Mouse (Mus musculus) kidney, postnatal 36 days (tissue): ENCODE measurements around the gene Cphx1.
"Not testable (repeated sequence)": the region's sequence is repeated elsewhere in the genome, so short reads cannot be mapped to it uniquely, and the experiment has no call there.

Experiments
- DNase-seq, 2 experiments: peaks; one replicate each; pipeline ENCODE4 v3.0.0; 2021 to 2022; ENCODE audit warnings: mixed read lengths in 2 of 2

The Cphx1 gene

DNA sequence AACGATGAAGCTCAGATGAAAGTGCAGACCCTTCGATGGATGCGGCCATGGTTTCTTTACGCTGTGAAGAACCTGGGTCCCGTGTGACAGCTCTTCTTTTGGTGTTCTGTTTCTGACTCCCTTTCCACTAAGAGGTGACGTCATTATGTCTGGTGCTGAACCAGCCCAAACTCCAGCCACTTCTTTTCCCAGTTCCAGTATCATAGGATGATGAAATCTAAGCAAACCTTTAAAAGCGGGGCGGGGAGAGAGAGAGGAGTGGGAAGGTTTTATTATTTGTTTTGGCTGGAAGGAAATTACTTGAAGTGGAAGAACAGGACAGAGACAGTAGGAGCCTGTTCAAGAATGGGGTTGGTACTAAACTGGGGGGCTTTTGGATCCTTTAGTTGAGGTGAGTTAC lies at the start of gene Cphx1:
Gene Cphx1, plus strand, starts transcription at position 301 of the 400 bp plus-strand sequence.
- DNase-seq, result not testable (repeated sequence)

DNA sequence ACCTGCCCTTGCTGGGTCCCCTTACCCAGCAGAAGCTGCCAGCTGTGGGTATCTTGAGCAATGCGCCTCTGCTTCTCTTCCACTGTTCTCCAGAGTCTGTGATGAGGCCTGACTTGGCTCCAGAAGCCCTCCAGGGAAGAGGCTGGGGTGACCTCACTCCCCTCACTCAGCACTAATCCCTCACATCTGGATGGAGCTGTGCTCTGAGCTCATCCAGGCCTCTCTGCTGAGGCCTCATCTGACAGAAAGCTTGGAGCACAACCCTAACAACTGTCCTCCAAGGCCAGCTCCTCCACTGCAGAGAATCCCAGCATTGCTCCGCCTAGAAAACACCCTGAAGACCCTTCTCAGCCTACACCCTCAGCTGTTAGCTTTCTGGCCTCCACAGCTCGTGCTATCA lies 43.5 kb upstream of the Cphx1 start:
- DNase-seq, result not testable (repeated sequence)

DNA sequence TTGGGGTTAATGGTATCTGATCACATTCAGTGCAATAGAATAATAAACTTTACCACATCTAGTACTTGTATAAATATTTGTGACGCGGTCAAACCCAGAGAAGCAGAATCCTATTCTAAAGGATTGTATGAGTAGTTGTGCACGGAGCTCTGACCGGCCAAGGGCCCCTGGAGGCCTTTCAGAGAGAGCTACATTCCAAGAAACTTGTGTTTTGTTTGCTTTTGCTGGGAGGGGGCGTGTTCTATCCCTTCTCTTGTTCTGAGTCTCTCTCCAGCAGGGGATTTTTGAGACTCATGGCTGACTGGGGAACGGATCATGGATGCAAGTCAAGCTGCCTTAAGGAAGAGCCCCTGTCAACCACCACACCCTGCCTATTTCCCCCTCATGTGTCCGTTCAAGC lies 42.4 kb upstream of the Cphx1 start:
- not testable (repeated sequence) for DNase-seq

DNA sequence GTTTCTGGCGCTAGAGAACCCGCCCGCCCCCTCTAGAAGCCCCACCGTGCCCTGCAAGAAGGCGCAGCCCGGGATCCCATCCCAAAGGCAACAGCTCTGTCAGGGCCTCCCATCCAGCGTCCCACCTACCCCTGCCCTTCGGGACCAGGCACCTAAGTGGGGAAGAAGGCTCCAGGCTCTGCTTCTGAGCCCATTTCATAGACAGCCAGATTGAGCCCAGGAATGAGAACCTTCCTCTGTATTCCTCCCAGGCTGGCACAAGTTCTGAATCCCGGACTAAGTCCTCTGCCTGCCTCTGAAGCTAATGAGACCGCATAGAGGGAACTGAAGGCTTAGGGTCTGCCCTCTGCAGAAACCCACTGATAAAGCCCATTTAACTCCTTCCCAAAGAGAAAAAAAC lies 35.1 kb upstream of the Cphx1 start, which contains the start of gene Plac9a:
Gene Plac9a, minus strand, starts transcription at position 101 of the 400 bp plus-strand sequence.
- not testable (repeated sequence) for DNase-seq

DNA sequence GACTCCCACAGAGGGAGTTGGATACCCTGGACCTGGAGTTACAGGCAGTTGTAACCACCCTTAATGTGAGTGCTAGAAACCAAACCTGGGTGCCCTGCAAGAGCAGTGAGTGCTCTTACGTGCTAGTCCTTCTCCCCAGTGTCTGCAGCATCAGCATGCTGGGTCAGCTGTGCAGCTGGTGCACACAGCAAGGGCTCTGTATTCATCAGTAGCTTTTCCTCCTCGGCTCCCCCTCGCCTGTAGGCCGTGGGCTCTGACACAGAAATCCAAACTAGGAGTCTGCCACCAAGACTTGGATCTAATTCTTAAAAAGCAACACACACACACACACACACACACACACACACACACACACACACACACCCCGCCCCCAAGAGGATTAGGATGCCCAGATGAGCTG lies 32.9 kb upstream of the Cphx1 start:
- DNase-seq, result not testable (repeated sequence)

DNA sequence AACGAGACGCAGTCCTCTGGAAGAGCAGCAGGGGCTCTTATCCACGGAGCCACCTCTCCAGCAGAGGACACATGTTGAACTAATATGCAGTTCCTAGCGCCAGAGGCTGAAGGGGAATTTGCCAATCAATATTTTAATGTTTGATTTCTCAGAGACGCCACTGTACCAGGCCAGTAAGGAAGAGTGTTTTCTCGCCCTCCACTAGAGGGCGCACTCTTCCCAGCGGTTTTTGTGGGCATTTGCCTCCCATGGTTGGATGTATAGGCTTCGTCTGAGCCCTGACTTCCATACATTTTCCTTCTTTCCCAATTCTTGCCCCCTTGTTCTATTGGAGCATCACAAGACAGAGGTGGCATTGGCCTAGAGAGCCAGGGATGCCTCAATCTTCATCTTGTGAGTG lies 30.8 kb upstream of the Cphx1 start:
- not testable (repeated sequence) for DNase-seq

DNA sequence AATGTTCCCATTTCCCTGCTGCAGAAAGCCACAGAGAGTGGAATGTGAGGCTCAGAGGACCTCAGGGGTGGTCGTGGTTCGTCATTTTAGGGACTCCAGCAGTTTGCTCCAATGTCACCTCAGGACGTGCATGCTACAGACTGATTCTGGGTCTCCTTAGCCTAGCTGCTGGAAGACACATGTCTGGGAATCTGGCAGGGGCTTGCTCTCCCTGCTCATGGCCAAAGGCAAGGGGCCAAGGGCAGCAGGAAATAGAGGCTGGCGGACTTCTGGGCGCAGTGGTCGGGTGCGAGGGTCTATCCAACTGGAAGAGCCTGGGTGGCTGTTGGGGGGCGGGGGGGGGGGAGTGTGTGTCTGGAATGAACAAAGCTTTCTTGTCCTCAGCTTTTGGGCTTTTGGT lies 29.1 kb upstream of the Cphx1 start:
- not testable (repeated sequence) for DNase-seq

DNA sequence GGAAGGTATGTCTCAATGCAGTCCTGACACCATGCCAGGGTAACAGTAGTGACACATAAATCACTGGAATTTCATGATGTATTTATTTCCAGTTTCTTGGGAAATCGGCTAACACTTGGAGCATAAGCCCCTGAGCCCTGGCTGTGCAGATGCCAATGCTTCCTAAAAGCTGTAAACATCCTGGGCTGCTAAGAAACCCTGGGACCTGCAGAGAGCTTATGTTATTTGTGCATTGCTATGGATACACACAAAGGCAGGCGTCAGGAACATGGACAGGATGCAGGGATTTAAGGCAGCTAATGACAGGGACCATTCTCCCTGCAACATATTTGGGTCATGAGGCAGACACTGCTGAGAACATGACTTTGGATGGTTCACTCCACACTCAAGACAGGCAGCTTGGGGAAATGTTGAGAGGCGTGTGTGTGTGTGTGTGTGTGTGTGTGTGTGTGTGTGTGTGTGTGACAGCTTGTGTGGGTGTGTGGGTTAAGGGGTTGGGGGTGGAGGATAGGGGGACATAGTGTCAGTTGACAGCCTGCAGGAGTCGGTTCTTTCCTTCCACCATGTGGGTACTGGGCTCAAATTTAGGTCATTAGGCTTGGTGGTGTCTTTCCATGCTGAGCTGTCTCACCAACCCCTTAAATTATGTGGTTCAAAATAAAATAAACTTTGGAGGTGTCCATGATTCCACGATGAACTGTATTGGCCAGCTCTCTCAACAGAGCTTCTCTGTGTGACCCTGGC lies 19.5 kb upstream of the Cphx1 start:
- DNase-seq, result not testable (repeated sequence)

DNA sequence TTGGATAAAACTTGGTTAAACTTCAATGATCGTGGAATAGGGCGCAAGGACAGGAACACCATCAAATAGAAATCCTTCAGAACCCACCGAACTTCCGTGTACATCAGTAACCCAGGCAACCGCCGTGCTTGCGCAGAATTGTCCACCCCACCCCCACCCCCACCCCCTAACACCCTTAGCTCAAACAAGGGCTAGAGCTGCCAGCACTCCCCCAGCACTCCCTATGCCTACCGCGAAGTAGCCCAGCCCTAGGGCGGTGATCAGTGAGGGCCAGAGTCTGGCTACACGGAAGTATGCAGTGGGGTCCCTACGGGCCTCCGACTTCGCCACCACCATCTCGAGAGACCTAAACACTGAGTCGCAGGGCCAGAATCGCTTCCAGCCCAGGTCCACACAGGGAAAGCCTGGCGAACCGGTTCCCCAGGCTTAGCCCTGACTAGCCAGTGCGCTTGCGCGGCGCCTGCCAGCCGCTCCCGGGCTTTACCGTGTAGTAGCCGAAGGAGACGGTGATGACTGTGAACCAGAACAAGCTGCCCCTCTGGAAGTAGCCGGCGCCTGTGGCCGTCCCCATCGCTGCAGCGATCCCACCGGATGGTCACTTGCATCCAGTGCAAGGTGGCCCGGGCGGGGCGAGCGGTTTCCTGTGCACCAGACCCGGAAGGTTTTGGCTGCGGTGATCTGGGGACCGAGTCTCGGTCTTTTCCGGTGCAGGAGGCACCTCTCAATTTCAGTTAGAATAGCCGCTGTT lies 11.1 kb upstream of the Cphx1 start:
- not testable (repeated sequence) for DNase-seq

DNA sequence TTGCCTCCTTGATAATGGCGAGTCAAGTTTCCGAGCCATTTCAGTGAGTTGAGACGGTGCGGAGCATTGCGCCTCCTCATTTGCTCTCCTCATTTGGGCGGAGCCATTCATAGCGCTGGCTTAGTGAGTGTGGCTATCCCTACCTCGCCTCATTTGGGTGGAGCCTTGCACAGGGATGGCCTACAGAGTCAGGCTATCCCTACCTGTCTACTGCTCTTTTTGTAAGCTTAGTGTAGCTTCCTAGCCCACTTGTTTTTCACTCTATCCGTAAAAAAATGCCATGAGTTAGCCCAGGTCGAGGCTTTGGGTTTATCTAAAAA lies 10.6 kb upstream of the Cphx1 start, which contains the start of gene Tmem254a:
Gene Tmem254a, minus strand, starts transcription at position 111 of the 320 bp plus-strand sequence.
- not testable (repeated sequence) for DNase-seq

DNA sequence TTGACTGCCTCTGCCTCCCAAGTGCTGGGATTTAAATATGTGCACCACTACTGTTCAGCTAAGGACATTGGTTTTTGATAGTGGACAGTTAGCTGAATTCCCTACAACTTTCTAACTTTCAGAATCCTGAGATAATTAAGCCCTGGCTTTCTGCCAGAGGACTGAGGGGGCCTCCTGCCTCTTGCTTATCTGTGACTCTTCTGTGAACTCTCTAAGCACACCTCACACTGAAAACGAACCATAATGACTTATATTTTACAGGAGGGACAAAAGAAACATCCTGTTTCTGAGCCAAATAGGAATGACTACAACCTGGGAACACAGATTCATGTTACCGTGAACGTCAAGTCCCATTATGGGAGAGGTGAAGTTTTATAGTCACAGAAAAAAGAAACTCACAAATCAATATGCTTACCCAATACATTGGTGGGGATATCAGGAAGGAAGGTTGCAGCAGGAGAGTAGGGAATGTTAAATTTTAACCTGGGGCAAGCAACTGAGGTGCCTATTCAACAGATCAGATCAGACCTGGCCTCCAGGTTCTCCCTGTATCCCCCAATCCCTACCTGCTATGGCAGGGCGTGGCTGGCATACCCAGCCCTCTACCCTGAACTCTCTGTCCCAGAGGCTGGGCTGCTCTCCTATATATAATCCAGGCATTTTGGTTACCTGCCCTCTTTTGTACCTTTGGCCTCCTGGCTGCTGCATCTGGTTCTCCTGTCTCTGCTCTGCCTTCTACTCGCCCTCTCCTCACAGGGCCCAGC lies 1.1 kb upstream of the Cphx1 start:
- not testable (repeated sequence) for DNase-seq

DNA sequence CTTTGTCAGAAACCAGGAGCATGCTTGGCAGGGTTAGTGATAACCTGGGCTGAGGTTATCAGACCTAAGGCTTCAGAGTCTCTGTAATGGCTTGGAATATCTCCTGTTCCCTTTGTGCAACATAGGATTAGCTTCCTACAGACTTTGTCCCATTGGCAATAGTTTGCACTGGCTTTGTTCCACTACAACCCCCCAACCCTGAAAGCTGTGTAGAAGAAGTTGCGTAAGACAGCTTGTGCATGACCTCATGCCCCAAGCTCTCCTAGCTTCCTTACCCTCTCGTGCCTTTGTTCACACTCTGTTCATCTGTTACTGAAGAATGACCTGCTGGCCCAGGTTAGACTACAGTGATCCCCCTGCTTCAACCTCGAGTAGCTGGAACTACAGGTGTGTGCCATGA lies 19.8 kb downstream of the Cphx1 start:
- not testable (repeated sequence) for DNase-seq

DNA sequence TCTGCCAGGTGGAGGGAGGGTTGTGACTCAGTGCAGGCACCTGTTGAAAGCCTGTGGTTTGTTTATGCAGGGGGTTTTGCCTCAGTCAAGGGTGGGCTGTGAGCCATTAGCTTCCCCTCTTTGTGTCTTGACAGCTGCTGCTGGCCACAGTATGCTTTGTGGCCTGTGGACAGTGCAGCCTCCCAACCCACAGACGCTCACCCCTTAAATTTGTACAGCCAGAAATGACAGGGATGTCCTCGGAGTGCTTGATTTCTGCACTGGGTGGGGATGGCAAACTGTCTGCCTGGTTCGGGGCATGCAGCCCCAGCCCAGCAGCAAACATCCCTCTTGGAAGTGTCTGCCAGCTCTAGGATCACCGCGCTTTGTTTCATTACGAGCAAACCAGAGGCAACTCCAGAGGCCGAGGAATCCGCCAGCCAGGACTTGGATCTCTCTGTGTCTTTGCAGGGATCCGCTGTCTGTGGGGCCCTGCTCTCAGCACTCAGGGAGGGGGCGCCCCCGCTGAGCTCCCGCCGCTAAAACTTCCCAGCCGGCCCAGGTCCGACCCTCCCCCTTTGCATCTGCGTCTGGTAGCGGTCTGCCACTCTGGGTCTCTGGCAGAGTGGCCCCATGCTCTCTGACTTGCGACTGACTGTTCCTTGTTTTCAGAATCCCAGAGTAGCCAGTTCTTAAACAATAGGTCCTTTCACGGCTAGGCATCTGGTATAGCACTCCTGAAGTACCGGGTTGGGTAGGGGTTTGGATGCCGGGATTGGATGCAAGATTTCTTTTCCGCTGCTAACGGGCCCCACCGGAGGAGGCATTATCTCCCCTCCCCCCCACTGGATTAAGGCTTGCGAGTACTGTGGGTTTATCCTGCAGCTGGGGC lies 40.5 kb downstream of the Cphx1 start, which contains the start of gene Duxbl1:
Gene Duxbl1, plus strand, starts transcription at position 207 of the 871 bp plus-strand sequence.
- DNase-seq, result not testable (repeated sequence)

DNA sequence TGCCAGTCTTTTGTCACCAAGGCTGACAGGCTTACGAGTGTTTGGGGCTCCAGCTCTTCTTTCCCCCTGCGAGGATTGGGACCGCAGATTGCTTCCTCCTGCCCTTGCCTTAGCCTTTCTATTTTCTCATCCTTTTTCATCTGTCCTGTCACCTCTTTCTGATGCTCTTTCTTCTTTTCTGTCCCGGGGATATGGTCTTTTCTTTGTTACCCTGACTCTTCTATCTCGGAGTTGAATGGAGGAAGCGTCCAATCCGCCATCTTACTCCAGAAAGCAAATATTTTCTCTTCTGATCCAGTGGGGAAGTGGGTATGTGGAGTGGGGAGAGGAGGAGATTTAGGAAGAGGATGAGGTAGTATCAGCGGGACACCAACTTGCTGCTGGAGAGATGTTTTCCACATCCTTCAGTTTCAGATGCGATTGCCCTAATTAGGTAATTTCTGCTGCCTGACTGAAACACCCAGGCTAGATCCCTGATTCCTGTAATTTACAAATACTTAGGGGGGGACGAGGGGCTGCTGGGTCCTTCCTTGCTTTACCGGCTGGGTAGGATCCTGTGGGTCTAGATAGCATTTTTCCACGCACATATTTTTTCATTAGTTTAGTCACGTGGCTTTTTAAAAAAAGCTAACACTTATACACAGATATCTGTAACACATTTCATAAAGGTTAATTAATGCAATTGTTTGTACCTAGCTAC lies 41.3 kb downstream of the Cphx1 start:
- not testable (repeated sequence) for DNase-seq

DNA sequence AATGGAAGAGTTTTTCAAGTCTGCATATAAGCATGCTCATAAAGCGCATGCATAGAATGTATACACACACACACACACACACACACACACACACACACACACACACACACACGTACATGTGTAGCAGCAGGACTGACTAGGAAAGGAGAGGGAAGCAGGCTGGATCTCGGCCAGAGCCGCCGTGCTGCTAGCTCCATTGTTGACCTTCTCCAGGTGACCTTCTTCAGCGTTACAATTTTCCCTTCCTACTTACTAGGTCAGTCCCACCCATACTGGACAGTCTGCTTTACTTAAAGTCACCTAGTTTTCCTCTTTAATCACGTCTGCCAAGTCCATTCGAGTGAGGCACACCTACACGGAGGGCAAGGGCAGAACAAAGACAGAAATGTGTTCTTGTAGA lies 43.8 kb downstream of the Cphx1 start:
- DNase-seq, result peak; percentile 27 to 45
